Mouse (Mus musculus) lung, embryonic 14.5 days (tissue): ENCODE measurements around the gene Zkscan17. TPM values are rescaled to one million over a fixed set of nuclear protein-coding genes. Genes with fewer than 3 reads are reported as not detected.

Source experiments
- ATAC-seq: fragments of 200-750 bp; cut with Nextera tagmentation; 2 replicates; pipeline ENCODE4 v1.8.0; 2017; ENCODE audit warnings: mild to moderate bottlenecking, moderate TSS enrichment, moderate library complexity; ENCODE audit not compliant: insufficient read depth
- DNase-seq: peaks from one replicate; pipeline ENCODE4 v3.0.0-alpha.2; 2015
- H3K27ac ChIP-seq: fragments of 300-500 bp; sonication (generic); 2 replicates; pipeline ENCODE4 v1.5.1; 2014; ENCODE audit warnings: low read depth, mild to moderate bottlenecking, moderate library complexity
- H3K27me3 ChIP-seq: fragments of 300-500 bp; sonication (generic); 2 replicates; pipeline ENCODE4 v1.6.1; 2014; ENCODE audit warnings: low read length, control low read depth; ENCODE audit not compliant: insufficient read depth
- H3K36me3 ChIP-seq: fragments of 300-500 bp; sonication (generic); 2 replicates; pipeline ENCODE4 v1.6.1; 2014; ENCODE audit warnings: control low read depth; ENCODE audit not compliant: insufficient read depth
- H3K4me1 ChIP-seq: fragments of 300-500 bp; sonication (generic); 2 replicates; pipeline ENCODE4 v1.6.1; 2014; ENCODE audit warnings: antibody characterized with exemption, control low read depth; ENCODE audit not compliant: insufficient read depth
- H3K4me2 ChIP-seq: fragments of 300-500 bp; sonication (generic); 2 replicates; pipeline ENCODE4 v1.6.1; 2014; ENCODE audit warnings: mild to moderate bottlenecking
- H3K4me3 ChIP-seq: fragments of 300-500 bp; sonication (generic); 2 replicates; pipeline ENCODE4 v1.5.1; 2014; ENCODE audit warnings: low read depth, low read length
- H3K9ac ChIP-seq: fragments of 300-500 bp; sonication (generic); 2 replicates; pipeline ENCODE4 v1.6.1; 2014
- H3K9me3 ChIP-seq: fragments of 300-500 bp; sonication (generic); 2 replicates; pipeline ENCODE4 v1.6.1; 2016; ENCODE audit warnings: low read depth, low read length, control low read depth
- CTCF ChIP-seq: IDR thresholded peaks from 2 replicates; pipeline ENCODE4 v1.5.1; 2016; ENCODE audit warnings: antibody characterized with exemption, low read depth
- WGBS: fragments of 180-500 bp; shearing (Covaris S2); extraction: QIAGEN DNeasy Blood & Tissue Kit; methylation state at CpG from one replicate; pipeline ENCODE4 v1.1.7; 2014; 5-methylcytosine and 5-hydroxymethylcytosine counted together
- polyA plus RNA-seq: library from polyadenylated mRNA; unstranded; fragments of >200 nt; fragmentation: Nextera tagmentation; extraction: Ambion mirVana; gene quantifications from 2 replicates; pipeline ENCODE4 v1.2.1, GENCODE M21; 2014

Gene Zkscan17
- polyA plus RNA-seq, 1 experiment from 2014 or later: 30.9 TPM

DNA sequence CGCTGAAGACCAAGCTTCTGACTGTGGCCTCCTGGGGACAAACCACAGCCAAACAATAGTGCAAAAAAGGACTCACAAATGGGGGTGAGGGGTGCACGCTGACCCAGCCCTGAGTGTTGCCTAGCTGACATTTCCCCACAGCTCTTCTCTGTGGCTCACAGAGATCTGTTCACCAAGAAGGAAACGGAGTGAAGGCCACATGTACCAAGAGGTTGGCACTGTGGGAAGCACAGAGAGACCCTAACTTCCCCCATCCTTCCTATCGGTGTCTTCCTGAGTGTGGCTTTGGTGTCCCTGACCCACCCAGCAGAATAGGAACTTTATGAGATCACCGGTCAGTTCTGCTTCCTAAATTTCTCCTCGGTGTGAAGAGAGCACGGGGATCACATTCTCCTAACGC is 28.0 kb upstream of the Zkscan17 start:
- no peak for TF ChIP-seq CTCF
- DNase-seq (no peak), ATAC-seq (no peak)
- Histone ChIP-seq H3K36me3 (no peaks in the 10 kb centered on the region), H3K4me1 (no peaks in the 10 kb centered on the region), H3K9me3 (no peaks in the 10 kb centered on the region), H3K4me3 (no peak overlapping the region), H3K9ac (no peak overlapping the region), H3K27ac (no peak overlapping the region), H3K4me2 (no peak overlapping the region), H3K27me3 (no peaks in the 10 kb centered on the region)
- WGBS: 73% methylated on average over 8 of the region's 8 CpGs

DNA sequence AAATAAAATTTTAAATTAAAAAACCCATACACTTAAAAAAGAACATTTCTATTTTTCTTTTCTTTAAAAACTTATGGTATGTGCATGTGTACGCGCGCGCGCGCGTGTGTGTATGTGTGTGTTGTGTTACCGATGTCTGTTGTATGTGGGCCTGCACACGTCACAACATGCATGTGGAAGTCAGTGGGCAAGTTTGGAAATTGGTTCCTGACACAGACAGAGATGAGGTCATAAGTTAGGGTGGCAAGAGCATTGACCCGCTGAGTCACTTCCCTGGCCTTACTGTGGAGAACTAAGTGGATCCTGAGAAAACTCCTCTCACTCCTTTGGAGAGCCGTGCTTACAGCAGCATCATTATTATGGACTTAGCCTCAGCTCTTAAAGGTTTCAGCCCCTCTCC is 27.6 kb upstream of the Zkscan17 start:
- no peak for DNase-seq

DNA sequence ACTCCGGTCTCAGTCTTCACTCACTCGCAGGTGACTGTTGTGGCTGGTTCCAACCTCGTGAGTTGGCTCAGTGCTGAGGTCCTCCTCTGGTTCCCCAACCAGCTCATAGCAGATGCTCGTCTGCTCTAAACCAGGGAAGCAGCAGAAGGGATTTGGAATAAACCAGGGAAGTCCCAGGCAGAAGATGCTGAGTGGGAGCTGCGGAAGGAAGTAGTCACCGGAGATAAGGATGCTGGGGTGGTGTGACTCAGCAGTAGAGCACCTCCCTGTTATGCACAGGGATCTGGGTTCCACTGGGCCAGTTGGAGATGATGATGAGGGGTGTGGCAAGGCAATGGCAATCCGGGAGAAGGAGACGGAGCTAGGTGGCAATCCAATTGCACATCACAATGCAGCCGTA is 17.5 kb upstream of the Zkscan17 start:
- Histone ChIP-seq H3K27ac (no peak overlapping the region), H3K9me3 (no peaks in the 10 kb centered on the region), H3K27me3 (no peaks in the 10 kb centered on the region), H3K9ac (no peak overlapping the region), H3K36me3 (no peaks in the 10 kb centered on the region), H3K4me1 (no peaks in the 10 kb centered on the region), H3K4me3 (no peak overlapping the region), H3K4me2 (no peak overlapping the region)
- TF ChIP-seq CTCF: no peak
- DNase-seq (no peak), ATAC-seq (no peak)
- 77% methylated on average over 9 of the region's 9 CpGs for WGBS

More for the DNA sequence above, 27.6 kb upstream of the Zkscan17 start:
- Histone ChIP-seq H3K4me2 (no peak overlapping the region), H3K27ac (no peak overlapping the region), H3K4me1 (no peaks in the 10 kb centered on the region), H3K27me3 (no peaks in the 10 kb centered on the region), H3K9ac (no peak overlapping the region), H3K36me3 (no peaks in the 10 kb centered on the region), H3K4me3 (no peak overlapping the region), H3K9me3 (no peaks in the 10 kb centered on the region)
- 93% methylated on average over 11 of the region's 11 CpGs for WGBS
- no peak for ATAC-seq
- no peak for TF ChIP-seq CTCF

DNA sequence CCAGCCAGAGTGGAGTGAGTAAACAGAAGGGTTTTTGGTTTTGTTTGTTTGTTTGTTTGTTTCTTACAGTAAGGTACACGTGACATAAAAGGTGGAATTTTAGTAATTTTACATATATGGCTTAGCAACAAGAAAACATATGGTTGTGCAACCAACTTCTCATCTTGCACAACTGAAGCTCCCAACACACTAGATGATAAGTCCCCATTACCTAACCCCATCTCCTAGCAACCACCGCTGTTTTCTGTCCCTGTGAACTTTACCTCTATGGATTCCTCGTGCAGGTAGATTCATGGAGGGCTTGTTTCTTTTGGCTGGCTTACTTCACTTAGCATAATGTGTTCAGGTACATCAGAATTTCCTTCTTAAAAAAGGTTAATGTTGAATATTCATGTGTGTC is 16.8 kb upstream of the Zkscan17 start:
- H3K4me2 ChIP-seq: no peak overlapping the region
- no peak for TF ChIP-seq CTCF
- WGBS: 71% methylated on average over 3 of the region's 3 CpGs
- H3K9me3 ChIP-seq: no peaks in the 10 kb centered on the region
- H3K4me1 ChIP-seq: no peaks in the 10 kb centered on the region
- no peak for ATAC-seq
- H3K27ac ChIP-seq: no peak overlapping the region
- H3K4me3 ChIP-seq: no peak overlapping the region
- H3K36me3 ChIP-seq: no peaks in the 10 kb centered on the region
- DNase-seq: no peak
- no peaks in the 10 kb centered on the region for H3K27me3 ChIP-seq
- H3K9ac ChIP-seq: no peak overlapping the region

DNA sequence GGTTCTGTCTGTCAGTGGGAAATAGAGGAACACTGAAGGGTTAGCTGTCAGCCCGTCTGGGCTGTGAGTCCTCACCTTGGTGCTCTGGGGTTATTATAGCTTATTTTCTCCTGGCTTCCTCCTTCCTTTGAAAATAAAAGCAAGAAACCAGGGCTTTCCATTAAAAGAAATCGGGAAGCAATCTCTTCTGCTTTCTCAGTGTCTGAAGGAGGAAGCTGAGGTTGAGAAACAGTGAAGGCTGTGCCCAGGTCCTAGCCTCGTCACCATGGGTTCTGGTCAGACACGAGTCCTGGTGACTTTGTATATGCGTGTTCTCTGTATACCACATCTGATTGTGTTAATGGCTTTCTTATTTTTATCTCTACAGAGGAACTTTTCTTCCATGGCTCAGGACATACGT is 15.9 kb upstream of the Zkscan17 start:
- 73% methylated on average over 6 of the region's 6 CpGs for WGBS
- H3K9me3 ChIP-seq: no peaks in the 10 kb centered on the region
- no peak overlapping the region for H3K27ac ChIP-seq
- DNase-seq (no peak), ATAC-seq (no peak)
- H3K4me3 ChIP-seq: no peak overlapping the region
- H3K4me2 ChIP-seq: no peak overlapping the region
- H3K36me3 ChIP-seq: no peaks in the 10 kb centered on the region
- no peak overlapping the region for H3K9ac ChIP-seq
- no peaks in the 10 kb centered on the region for H3K4me1 ChIP-seq
- no peak for TF ChIP-seq CTCF
- H3K27me3 ChIP-seq: no peaks in the 10 kb centered on the region

DNA sequence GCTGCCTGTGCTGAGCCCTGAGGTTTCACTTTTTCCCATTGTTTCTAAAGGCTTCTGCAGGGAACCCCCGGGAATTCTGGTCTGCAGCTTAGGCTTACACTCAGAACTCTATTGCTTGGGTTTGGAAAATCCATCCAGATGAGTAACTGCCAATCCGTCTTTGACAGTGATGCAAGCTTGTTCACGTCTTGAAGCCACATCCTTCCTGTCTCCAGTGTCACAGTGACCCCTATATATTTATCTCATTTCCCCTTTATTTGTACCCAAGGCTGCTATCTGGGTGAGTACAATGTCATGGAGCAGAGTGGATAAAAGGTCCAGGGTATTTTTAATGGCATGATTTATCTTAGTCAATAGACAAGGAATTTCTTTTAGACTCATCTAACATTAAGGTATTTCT is 14.8 kb upstream of the Zkscan17 start, which contains the start of gene Nlrp3:
Nlrp3 (plus strand) TSS at position 245 of the 400 bp plus-strand sequence.
- Histone ChIP-seq H3K4me3 (no peak within 1 kb of the TSS), H3K9ac (no peak within 1 kb of the TSS), H3K4me1 (no peaks in the 10 kb centered on the region), H3K27me3 (no peaks in the 10 kb centered on the region), H3K9me3 (no peaks in the 10 kb centered on the region), H3K36me3 (no peaks in the 10 kb centered on the region), H3K27ac (no peak within 1 kb of the TSS), H3K4me2 (no peak within 1 kb of the TSS)
- no peak for ATAC-seq
- DNase-seq: no peak
- no peak for TF ChIP-seq CTCF
- 39% methylated on average over 3 of the region's 3 CpGs for WGBS

DNA sequence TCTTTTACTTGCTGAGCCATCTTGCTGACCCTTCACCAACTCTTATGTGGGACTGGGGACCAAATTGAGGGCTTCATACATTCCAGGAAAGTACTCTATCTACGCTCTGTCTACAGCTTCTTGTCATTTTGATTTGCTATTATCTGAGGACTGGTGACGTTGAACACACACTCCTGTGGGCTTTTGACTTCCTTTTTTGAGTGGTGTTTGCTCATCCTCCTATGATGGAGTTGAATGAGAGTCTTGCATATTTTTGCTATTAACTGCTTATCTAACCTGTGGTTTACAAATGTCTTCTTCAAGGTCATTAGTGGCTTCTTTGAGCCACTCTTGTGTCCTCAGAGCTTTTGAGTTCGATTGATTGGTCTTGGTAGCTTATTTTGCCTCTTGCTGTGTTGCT is 13.6 kb upstream of the Zkscan17 start:
- H3K4me3 ChIP-seq: no peak overlapping the region
- DNase-seq (no peak), ATAC-seq (no peak)
- H3K36me3 ChIP-seq: no peaks in the 10 kb centered on the region
- no peak overlapping the region for H3K4me2 ChIP-seq
- no peak overlapping the region for H3K9ac ChIP-seq
- no peak for TF ChIP-seq CTCF
- no peak overlapping the region for H3K27ac ChIP-seq
- H3K27me3 ChIP-seq: no peaks in the 10 kb centered on the region
- no peaks in the 10 kb centered on the region for H3K9me3 ChIP-seq
- no peaks in the 10 kb centered on the region for H3K4me1 ChIP-seq
- 58% methylated on average over 3 of the region's 3 CpGs for WGBS

DNA sequence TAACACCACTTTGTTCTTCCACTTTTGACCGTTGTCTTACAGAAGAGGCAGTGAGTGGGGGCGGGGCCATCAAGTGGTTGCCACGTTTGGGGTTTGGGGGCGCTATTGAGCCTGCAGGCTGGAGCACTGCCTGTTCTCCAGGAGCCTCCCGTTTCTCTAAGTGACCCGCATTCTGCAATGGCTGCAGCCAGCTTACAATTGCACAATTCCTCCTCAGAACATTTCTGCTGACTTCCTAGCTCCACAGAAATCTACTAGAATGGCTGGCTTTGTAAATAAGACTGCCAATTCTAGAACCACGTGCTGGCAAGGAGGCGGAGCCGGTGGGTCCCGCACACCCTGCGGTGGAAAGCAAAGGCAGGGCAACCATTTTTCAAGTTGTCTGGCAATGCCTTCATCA is 11.8 kb upstream of the Zkscan17 start:
- TF ChIP-seq CTCF: peak; percentile 43
- Histone ChIP-seq H3K4me1 (no peaks in the 10 kb centered on the region), H3K27ac (no peak overlapping the region), H3K36me3 (no peaks in the 10 kb centered on the region), H3K9me3 (no peaks in the 10 kb centered on the region), H3K4me3 (no peak overlapping the region), H3K9ac (no peak overlapping the region), H3K27me3 (no peaks in the 10 kb centered on the region), H3K4me2 (peak overlapping the region; percentile 10; the same call in 1 of the 2 replicates)
- ATAC-seq (0 out of 2 replicates have a peak, but pooled peaks have one; percentile 52), DNase-seq (peak; percentile 76)
- WGBS: 25% methylated on average over 11 of the region's 11 CpGs
